Mouse (Mus musculus): ENCODE measurements around the gene Hoxa11. TPM values are rescaled to one million over a fixed set of nuclear protein-coding genes. Genes with fewer than 3 reads are reported as not detected.

Gene Hoxa11
- polyA plus RNA-seq, 1 experiment from 2014 or later: 0.08 TPM

DNA sequence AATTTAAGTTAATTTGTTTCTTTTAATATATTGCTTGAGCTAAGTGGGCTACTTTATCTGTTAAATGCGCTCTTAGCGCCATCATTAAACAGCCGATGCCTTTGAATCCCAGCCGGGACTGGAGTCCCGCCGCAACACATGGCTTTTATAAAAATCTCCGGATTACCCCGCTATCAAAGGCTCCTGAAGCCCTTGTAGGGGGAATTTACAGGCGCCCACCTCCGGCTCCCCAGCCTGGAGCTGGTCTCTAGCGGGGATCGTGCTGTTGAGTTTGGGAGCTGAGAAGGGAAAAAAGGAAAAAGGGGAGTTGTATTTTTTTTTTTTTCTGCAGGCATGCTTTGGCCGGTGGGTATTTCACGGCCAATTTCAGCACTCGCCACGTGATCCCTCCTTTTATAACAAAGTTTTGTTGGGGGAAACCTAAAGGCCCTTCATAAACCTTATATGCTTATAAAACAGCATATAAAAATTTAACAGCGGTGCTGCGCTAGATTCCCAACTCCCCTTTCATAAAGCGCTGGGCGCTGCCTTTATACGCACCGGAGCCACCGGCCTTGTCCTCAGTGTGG is 1.1 kb downstream of the Hoxa11 start:
- Histone ChIP-seq H3K4me2 (replicated peaks) (no peak overlapping the region), H3K9ac (no peak overlapping the region), H3K27ac (no peak overlapping the region), H3K4me1 (0 out of 2 replicates have a peak, but pooled peaks cover 3% of the 10 kb centered on the region), H3K27me3 (peaks cover 97% of the 10 kb centered on the region), H3K9me3 (no peaks in the 10 kb centered on the region), H3K36me3 (no peaks in the 10 kb centered on the region), H3K4me3 (no peak overlapping the region)
- under 1% methylated on average over 23 of the region's 23 CpGs for WGBS
- no peak for ATAC-seq (ENCODE audit: insufficient number of reproducible peaks, insufficient read depth, low FRiP score, low TSS enrichment)

DNA sequence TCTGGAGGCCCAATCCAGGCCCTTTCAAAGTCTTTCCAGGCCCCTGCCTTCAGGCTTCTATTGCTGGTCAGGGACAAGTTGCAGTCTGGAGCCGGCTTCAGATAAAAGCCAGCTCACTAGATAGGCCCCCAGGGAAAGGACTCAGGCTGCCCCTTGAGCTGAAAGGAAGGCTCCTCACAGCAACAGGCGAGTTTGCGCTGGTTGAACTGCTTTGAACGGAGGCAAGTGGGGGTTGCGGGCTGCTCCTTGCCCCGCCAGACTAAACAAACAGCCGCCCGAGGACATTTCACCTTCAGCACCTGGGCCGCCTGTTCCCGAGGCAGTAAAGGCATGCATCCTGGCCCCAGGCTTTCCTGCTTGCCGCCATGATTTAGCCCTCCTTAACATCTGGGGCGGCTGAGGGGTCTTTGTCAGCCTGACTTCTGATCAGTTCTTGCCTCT is 1.9 kb downstream of the Hoxa11 start:
- Histone ChIP-seq H3K36me3 (no peaks in the 10 kb centered on the region), H3K27me3 (peaks cover 94% of the 10 kb centered on the region), H3K9ac (no peak overlapping the region), H3K9me3 (no peaks in the 10 kb centered on the region), H3K27ac (no peak overlapping the region), H3K4me2 (replicated peaks) (no peak overlapping the region), H3K4me3 (no peak overlapping the region), H3K4me1 (0 out of 2 replicates have a peak, but pooled peaks cover 3% of the 10 kb centered on the region)
- ATAC-seq (ENCODE audit: insufficient number of reproducible peaks, insufficient read depth, low FRiP score, low TSS enrichment): no peak
- under 1% methylated on average over 12 of the region's 12 CpGs for WGBS

DNA sequence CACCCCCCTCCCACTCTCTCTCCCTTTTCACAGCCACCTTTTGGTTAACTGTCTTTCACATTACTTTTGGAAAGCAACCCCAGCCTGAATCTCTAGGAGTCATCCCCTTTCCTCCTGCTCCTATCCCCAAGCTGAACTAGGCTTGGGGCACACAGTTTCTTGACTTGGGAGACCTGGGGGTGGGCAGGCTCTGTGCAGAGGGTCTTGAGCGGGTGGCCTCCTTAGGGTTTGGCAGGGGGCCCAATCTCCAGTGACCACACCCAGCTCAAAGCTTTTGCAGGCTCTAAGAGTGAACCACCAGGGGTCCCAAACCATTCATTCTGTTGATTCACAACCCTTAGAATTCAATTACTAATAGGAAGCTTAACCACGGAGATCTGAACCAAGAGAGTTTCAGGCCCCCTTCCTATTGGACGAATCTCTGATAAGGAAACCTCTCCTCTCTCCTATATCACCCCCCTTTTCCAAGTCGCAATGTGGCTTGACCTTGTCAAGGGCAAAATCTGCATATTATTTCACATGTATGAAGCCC is 2.7 kb downstream of the Hoxa11 start:
- Histone ChIP-seq H3K27me3 (peaks cover 92% of the 10 kb centered on the region), H3K36me3 (no peaks in the 10 kb centered on the region), H3K27ac (no peak overlapping the region), H3K4me1 (0 out of 2 replicates have a peak, but pooled peaks cover 3% of the 10 kb centered on the region), H3K9me3 (no peaks in the 10 kb centered on the region), H3K9ac (no peak overlapping the region), H3K4me3 (no peak overlapping the region), H3K4me2 (replicated peaks) (no peak overlapping the region)
- WGBS: 5% methylated on average over 4 of the region's 4 CpGs
- ATAC-seq (ENCODE audit: insufficient number of reproducible peaks, insufficient read depth, low FRiP score, low TSS enrichment): no peak

DNA sequence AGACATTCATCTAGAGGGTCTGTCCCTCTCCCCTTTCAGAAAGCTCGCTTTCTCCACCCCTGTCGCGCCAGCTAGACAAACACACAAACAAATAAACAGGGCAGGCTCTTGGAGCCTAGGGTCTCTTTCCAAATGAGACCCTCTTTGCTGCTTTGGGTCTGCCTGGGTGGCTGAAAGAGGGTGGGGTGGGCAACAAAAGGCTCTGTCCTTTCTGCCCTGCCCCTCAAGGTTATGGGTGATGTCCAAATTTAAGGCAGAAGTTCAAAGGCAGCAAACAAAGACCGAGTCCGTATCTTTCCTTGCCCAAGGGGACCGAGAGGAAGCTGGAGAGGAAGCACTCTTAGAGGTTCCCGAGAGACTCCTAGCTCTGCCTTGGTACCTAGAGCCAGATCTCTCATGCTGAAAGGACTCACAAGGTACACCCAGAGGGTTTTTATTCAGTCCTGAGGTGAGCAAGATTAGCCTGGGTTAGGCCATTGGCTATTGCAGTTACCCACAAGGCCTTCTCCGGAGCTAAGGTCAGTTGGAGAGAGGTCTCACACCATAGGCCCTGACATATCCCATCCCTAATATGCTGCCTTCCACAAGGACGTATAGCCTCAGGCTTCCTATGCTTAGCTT is 4.5 kb downstream of the Hoxa11 start:
- Histone ChIP-seq H3K27ac (no peak overlapping the region), H3K9me3 (no peaks in the 10 kb centered on the region), H3K27me3 (peaks cover 94% of the 10 kb centered on the region), H3K4me3 (no peak overlapping the region), H3K4me2 (replicated peaks) (no peak overlapping the region), H3K4me1 (0 out of 2 replicates have a peak, but pooled peaks cover 3% of the 10 kb centered on the region), H3K36me3 (no peaks in the 10 kb centered on the region), H3K9ac (no peak overlapping the region)
- ATAC-seq (ENCODE audit: insufficient number of reproducible peaks, insufficient read depth, low FRiP score, low TSS enrichment): no peak
- WGBS: 4% methylated on average over 9 of the region's 9 CpGs

DNA sequence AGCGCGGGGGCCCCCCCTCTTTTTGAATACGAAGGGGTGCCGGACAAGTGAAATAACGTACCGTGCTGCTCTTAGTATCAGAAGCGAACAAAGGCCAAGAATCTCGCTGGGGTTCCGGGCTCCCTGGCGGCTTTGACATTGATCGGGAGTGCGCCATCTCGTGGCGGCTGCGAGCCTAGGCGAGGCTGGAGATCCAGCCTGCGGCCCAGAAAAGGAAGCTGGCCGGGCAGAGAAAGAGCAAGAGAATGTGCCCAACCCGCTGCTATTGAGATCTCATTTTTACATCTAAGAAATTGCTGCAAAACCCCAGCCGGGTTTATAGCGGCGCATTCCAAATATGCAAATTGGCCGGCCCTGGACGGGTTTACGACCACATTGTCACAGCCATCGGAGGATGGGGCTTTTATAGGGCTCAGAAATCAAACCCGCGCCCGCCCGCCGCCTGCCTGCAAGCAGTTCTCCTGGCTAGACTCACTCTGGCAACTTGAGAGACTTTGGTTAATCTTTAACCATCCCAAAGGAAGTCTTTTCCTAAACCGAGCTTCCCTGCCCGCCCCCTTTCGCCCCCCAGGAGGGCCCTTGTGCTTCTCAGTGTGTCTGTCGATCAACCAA is 5.1 kb downstream of the Hoxa11 start, which contains the start of gene Hoxa10:
Gene Hoxa10, minus strand, starts transcription at position 466 of the 612 bp plus-strand sequence.
- ATAC-seq (ENCODE audit: insufficient number of reproducible peaks, insufficient read depth, low FRiP score, low TSS enrichment): no peak
- Histone ChIP-seq H3K27ac (no peak within 1 kb of the TSS), H3K4me3 (no peak within 1 kb of the TSS), H3K4me2 (replicated peaks) (0 out of 2 replicates have a peak within 1 kb of the TSS, but pooled peaks have one; percentile 8), H3K9me3 (no peaks in the 10 kb centered on the region), H3K9ac (no peak within 1 kb of the TSS), H3K27me3 (peaks cover 94% of the 10 kb centered on the region), H3K36me3 (no peaks in the 10 kb centered on the region), H3K4me1 (0 out of 2 replicates have a peak, but pooled peaks cover 3% of the 10 kb centered on the region)
- 2% methylated on average over 35 of the region's 35 CpGs for WGBS

DNA sequence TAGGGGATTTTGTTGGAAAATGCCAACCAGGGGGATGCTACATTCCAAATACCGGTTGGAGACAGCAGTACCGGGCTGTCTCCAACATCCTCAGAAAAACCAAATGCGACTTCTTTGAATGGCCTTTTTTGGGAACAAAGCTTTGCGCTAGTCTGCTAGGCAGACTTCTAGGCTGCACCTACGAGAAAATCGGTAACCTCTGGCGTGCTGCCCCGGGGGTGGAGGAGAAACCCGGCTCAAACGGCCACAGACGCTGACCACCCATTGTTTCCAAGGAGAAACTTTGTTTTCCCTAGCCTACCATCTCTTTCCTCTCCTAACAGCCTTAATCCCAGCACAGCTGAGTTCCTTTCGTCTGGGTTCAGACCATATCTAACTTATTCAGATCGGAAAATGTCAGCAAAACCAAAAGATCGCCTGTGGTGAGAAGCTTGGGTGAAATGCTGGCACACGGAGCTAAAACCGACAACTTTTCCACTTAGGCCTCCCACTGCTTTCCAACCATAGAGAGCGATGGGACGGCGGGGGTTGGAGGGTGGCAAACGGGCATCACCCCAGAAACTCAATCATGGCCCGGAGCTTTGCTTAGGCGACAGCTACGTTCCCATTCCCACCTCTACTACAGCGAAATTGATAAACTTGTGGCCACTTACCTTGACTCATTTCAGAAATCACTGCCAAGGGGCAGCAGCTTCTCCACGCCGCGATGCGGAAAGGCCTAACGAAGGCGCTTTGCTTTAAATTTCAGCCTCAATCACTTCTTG is 5.8 kb downstream of the Hoxa11 start:
- H3K4me1 ChIP-seq: no peaks in the 10 kb centered on the region

DNA sequence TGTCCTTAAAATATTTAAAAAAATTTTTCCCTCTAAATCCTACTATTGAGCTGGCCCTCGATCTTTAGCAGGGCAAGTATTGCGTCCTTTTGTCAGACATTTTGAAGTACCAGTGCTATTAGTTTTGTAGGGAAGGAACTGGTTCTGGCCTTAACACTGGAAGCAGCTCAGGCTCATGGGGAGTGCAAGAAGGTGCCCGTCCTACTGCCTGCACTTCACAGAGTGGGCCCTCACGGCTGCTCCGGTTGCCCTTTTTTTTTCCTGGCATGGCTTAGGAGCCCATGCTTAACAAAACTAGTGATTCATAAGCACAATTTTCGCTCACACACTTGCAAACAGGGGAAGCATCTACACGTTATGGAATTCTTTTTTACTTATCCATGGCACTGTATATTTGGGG is 6.6 kb downstream of the Hoxa11 start:
- 2% methylated on average over 7 of the region's 7 CpGs for WGBS
- Histone ChIP-seq H3K27me3 (peaks cover 95% of the 10 kb centered on the region), H3K4me2 (replicated peaks) (no peak overlapping the region), H3K4me3 (no peak overlapping the region), H3K36me3 (no peaks in the 10 kb centered on the region), H3K4me1 (no peaks in the 10 kb centered on the region), H3K27ac (no peak overlapping the region), H3K9me3 (no peaks in the 10 kb centered on the region), H3K9ac (no peak overlapping the region)
- no peak for ATAC-seq (ENCODE audit: insufficient number of reproducible peaks, insufficient read depth, low FRiP score, low TSS enrichment)

More for the DNA sequence above, 5.8 kb downstream of the Hoxa11 start:
- Histone ChIP-seq H3K9me3 (no peaks in the 10 kb centered on the region), H3K27ac (no peak overlapping the region), H3K9ac (no peak overlapping the region), H3K4me2 (replicated peaks) (0 out of 2 replicates have a peak overlapping the region, but pooled peaks have one; percentile 8), H3K36me3 (no peaks in the 10 kb centered on the region), H3K4me3 (no peak overlapping the region), H3K27me3 (peaks cover 94% of the 10 kb centered on the region)
- no peak for ATAC-seq (ENCODE audit: insufficient number of reproducible peaks, insufficient read depth, low FRiP score, low TSS enrichment)
- 1% methylated on average over 30 of the region's 30 CpGs for WGBS

DNA sequence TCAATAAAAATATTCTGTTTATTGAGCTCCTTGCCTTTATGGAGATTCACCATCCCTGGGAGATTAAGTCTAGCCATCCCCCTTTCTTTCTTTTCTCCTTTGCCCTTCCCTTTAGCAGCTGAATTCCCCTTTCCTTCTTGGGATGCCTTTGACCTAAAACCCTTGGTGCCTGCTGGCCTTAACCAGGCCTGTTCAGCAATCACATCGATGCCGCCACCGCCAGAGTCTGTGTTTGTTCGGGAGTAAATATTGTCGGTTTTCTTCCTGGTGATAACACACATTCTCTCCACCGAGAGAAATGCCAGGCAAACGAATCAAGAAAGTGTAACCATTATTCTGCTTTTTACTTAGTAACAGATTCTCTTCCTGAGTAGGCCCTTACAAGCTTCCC is 7.5 kb downstream of the Hoxa11 start:
- Histone ChIP-seq H3K4me1 (no peaks in the 10 kb centered on the region), H3K27me3 (peaks cover 95% of the 10 kb centered on the region), H3K9me3 (no peaks in the 10 kb centered on the region), H3K4me3 (no peak overlapping the region), H3K9ac (no peak overlapping the region), H3K36me3 (no peaks in the 10 kb centered on the region), H3K27ac (no peak overlapping the region), H3K4me2 (replicated peaks) (no peak overlapping the region)
- no peak for ATAC-seq (ENCODE audit: insufficient number of reproducible peaks, insufficient read depth, low FRiP score, low TSS enrichment)
- WGBS: 1% methylated on average over 7 of the region's 7 CpGs

DNA sequence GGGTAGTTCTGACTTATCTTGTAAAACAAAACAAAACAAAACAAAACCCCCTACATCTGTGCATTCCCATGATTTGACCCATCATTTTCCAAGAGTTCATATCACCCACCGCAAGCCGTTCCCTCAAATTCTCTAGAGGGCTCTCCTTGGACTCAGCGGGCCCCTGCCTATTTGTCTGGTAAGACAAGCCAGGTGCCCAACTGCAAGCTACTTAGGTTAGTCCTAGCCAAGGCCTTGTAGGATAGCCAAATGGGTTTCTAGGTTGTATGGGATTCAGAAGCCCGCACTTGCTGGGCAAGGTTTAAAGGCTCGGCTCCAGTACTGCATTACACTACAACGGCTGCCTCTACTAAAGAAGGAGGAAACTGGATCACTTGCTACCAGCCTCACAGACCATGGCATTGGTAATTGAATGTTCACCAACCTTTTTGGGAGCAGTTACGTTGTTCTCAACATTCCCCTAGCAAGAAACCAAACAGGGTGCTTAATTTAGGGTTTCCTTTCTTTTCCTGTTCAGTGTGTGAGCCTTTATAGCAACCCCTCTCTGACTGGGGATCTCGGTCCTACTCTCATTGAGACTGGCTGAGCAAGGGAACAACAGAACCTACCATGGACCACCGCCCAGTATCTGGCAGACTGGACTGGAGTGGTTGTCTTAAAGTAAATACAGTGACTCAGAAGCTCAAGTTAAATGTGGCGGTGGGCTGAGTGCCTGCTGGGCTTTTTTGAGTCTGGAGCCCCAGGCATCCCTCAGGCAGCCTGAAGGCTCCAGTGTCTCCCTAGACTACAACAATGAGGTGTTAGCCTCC is 8.1 kb downstream of the Hoxa11 start:
- no peak overlapping the region for H3K27ac ChIP-seq
- 8% methylated on average over 10 of the region's 10 CpGs for WGBS

DNA sequence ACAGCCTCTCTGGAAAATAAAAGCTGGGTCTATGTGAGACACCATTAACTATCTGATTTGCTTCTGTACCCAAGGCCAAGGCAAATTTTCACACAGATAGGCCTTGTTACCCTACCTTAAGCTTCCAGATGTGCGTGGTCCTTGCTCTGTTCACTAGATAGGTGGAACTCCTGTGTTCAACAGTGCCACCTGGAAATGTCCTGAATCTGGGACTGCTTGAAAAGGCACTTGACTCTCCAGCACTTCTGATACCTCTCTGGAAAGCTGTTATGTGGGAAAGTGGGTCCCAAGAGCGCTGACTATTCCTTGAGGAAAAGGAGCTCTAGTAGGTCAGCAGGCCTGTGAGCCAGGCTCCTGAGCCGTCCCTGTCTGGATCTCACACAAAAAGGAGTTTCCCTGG is 8.8 kb downstream of the Hoxa11 start:
- Histone ChIP-seq H3K4me2 (replicated peaks) (no peak overlapping the region), H3K4me3 (no peak overlapping the region), H3K36me3 (no peaks in the 10 kb centered on the region), H3K4me1 (no peaks in the 10 kb centered on the region), H3K27ac (no peak overlapping the region), H3K9me3 (no peaks in the 10 kb centered on the region), H3K27me3 (peaks cover 95% of the 10 kb centered on the region), H3K9ac (no peak overlapping the region)
- ATAC-seq (ENCODE audit: insufficient number of reproducible peaks, insufficient read depth, low FRiP score, low TSS enrichment): no peak
- 7% methylated on average over 3 of the region's 3 CpGs for WGBS

More for the DNA sequence above, 8.1 kb downstream of the Hoxa11 start:
- no peaks in the 10 kb centered on the region for H3K4me1 ChIP-seq
- H3K4me2 ChIP-seq (replicated peaks): no peak overlapping the region
- peaks cover 95% of the 10 kb centered on the region for H3K27me3 ChIP-seq
- H3K36me3 ChIP-seq: no peaks in the 10 kb centered on the region
- no peak overlapping the region for H3K9ac ChIP-seq
- H3K4me3 ChIP-seq: no peak overlapping the region
- no peaks in the 10 kb centered on the region for H3K9me3 ChIP-seq
- no peak for ATAC-seq (ENCODE audit: insufficient number of reproducible peaks, insufficient read depth, low FRiP score, low TSS enrichment)

DNA sequence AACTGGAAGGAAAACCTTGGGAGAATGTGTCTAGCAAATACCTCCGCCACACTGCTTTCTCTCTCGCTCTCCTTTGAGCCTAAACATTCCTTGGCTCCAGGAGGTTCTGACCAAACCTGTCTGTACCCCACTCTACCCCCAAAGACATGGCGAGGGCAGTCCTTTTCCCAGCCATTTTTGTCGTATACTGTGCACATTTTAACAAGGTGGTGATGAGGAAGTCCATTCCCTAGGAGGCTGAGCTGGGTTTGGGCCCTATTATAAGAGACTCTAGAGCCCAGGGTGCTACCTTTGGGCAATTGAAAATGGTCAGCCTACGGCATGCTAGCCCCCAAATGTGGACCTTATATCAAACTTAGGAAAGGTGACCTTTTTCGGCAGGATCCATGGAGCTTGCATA is 9.7 kb downstream of the Hoxa11 start:
- Histone ChIP-seq H3K4me2 (replicated peaks) (no peak overlapping the region), H3K4me1 (no peaks in the 10 kb centered on the region), H3K9ac (no peak overlapping the region), H3K27me3 (peaks cover 91% of the 10 kb centered on the region), H3K4me3 (no peak overlapping the region), H3K36me3 (no peaks in the 10 kb centered on the region), H3K9me3 (no peaks in the 10 kb centered on the region), H3K27ac (no peak overlapping the region)
- 11% methylated on average over 6 of the region's 6 CpGs for WGBS
- no peak for ATAC-seq (ENCODE audit: insufficient number of reproducible peaks, insufficient read depth, low FRiP score, low TSS enrichment)
